Mouse (Mus musculus) NIH3T3 (cell line): ENCODE measurements around the gene Cela2a.

Source experiments
- DNase-seq: peaks from one replicate; pipeline ENCODE4 v3.0.0-alpha.2; 2012; ENCODE audit warnings: low read depth

Gene Cela2a

GRCm38 (mm10) chr4:141858501-141858900, 32.5 kb upstream of the Cela2a start:
- no peak for DNase-seq

GRCm38 (mm10) chr4:141857422-141857930, 31.5 kb upstream of the Cela2a start:
- DNase-seq: peak; percentile 85

GRCm38 (mm10) chr4:141853437-141853836, 27.5 kb upstream of the Cela2a start:
- peak; percentile 78 for DNase-seq

GRCm38 (mm10) chr4:141845999-141846398, 20.0 kb upstream of the Cela2a start, which contains the start of gene Ctrc:
TSS of gene Ctrc (minus strand) at chr4:141846359.
- no peak for DNase-seq

- no peak for DNase-seq
These were observed 8.7 kb upstream of the Cela2a start for GRCm38 (mm10) chr4:141834536-141835095.

- peak; percentile 76 for DNase-seq
These were observed 8.0 kb upstream of the Cela2a start for GRCm38 (mm10) chr4:141833911-141834310.

- DNase-seq: no peak
These were observed 5.4 kb upstream of the Cela2a start for GRCm38 (mm10) chr4:141831361-141831760.

GRCm38 (mm10) chr4:141830381-141830780, 4.4 kb upstream of the Cela2a start:
- DNase-seq: no peak

- DNase-seq: no peak
These were observed 2.2 kb upstream of the Cela2a start for GRCm38 (mm10) chr4:141828177-141828576.

- DNase-seq: no peak
These were observed 1.4 kb upstream of the Cela2a start for GRCm38 (mm10) chr4:141827401-141827800.

GRCm38 (mm10) chr4:141822979-141823378, 3.0 kb downstream of the Cela2a start:
- peak; percentile 60 for DNase-seq

GRCm38 (mm10) chr4:141822089-141822488, 3.9 kb downstream of the Cela2a start:
- DNase-seq: no peak

- DNase-seq: no peak
These were observed 4.8 kb downstream of the Cela2a start for GRCm38 (mm10) chr4:141821178-141821577.

- DNase-seq: no peak
These were observed 6.6 kb downstream of the Cela2a start for GRCm38 (mm10) chr4:141819316-141819715.

- no peak for DNase-seq
These were observed 7.1 kb downstream of the Cela2a start for GRCm38 (mm10) chr4:141818861-141819260.

GRCm38 (mm10) chr4:141817706-141818105, 8.3 kb downstream of the Cela2a start:
- DNase-seq: no peak

GRCm38 (mm10) chr4:141816776-141817655, 8.9 kb downstream of the Cela2a start:
- DNase-seq: no peak

- no peak for DNase-seq
These were observed 9.7 kb downstream of the Cela2a start for GRCm38 (mm10) chr4:141816267-141816666.

- DNase-seq: no peak
These were observed 14.6 kb downstream of the Cela2a start for GRCm38 (mm10) chr4:141811375-141811774.

GRCm38 (mm10) chr4:141810975-141811374, 15.0 kb downstream of the Cela2a start:
- no peak for DNase-seq

GRCm38 (mm10) chr4:141809850-141810464, 16.0 kb downstream of the Cela2a start:
- DNase-seq: peak; percentile 60

GRCm38 (mm10) chr4:141805886-141806285, 20.1 kb downstream of the Cela2a start:
- no peak for DNase-seq

- no peak for DNase-seq
These were observed 21.9 kb downstream of the Cela2a start for GRCm38 (mm10) chr4:141804105-141804504.
